Mouse (Mus musculus) lung, embryonic 14.5 days (tissue): ENCODE results near the gene Dbndd2. TPM values are rescaled to one million over a fixed set of nuclear protein-coding genes. Genes with fewer than 3 reads are reported as not detected.

Source experiments
- ATAC-seq: fragments of 200-750 bp; cut with Nextera tagmentation; 2 replicates; pipeline ENCODE4 v1.8.0; 2017; ENCODE audit warnings: mild to moderate bottlenecking, moderate TSS enrichment, moderate library complexity; ENCODE audit not compliant: insufficient read depth
- DNase-seq: peaks from one replicate; pipeline ENCODE4 v3.0.0-alpha.2; 2015
- H3K27ac ChIP-seq: fragments of 300-500 bp; sonication (generic); 2 replicates; pipeline ENCODE4 v1.5.1; 2014; ENCODE audit warnings: low read depth, mild to moderate bottlenecking, moderate library complexity
- H3K27me3 ChIP-seq: fragments of 300-500 bp; sonication (generic); 2 replicates; pipeline ENCODE4 v1.6.1; 2014; ENCODE audit warnings: low read length, control low read depth; ENCODE audit not compliant: insufficient read depth
- H3K36me3 ChIP-seq: fragments of 300-500 bp; sonication (generic); 2 replicates; pipeline ENCODE4 v1.6.1; 2014; ENCODE audit warnings: control low read depth; ENCODE audit not compliant: insufficient read depth
- H3K4me1 ChIP-seq: fragments of 300-500 bp; sonication (generic); 2 replicates; pipeline ENCODE4 v1.6.1; 2014; ENCODE audit warnings: antibody characterized with exemption, control low read depth; ENCODE audit not compliant: insufficient read depth
- H3K4me2 ChIP-seq: fragments of 300-500 bp; sonication (generic); 2 replicates; pipeline ENCODE4 v1.6.1; 2014; ENCODE audit warnings: mild to moderate bottlenecking
- H3K4me3 ChIP-seq: fragments of 300-500 bp; sonication (generic); 2 replicates; pipeline ENCODE4 v1.5.1; 2014; ENCODE audit warnings: low read depth, low read length
- H3K9ac ChIP-seq: fragments of 300-500 bp; sonication (generic); 2 replicates; pipeline ENCODE4 v1.6.1; 2014
- H3K9me3 ChIP-seq: fragments of 300-500 bp; sonication (generic); 2 replicates; pipeline ENCODE4 v1.6.1; 2016; ENCODE audit warnings: low read depth, low read length, control low read depth
- CTCF ChIP-seq: IDR thresholded peaks from 2 replicates; pipeline ENCODE4 v1.5.1; 2016; ENCODE audit warnings: antibody characterized with exemption, low read depth
- WGBS: fragments of 180-500 bp; shearing (Covaris S2); extraction: QIAGEN DNeasy Blood & Tissue Kit; methylation state at CpG from one replicate; pipeline ENCODE4 v1.1.7; 2014; 5-methylcytosine and 5-hydroxymethylcytosine counted together
- polyA plus RNA-seq: library from polyadenylated mRNA; unstranded; fragments of >200 nt; fragmentation: Nextera tagmentation; extraction: Ambion mirVana; gene quantifications from 2 replicates; pipeline ENCODE4 v1.2.1, GENCODE M21; 2014

Dbndd2 gene
- polyA plus RNA-seq, 1 experiment from 2014 or later: 4.4 TPM

GRCm38 (mm10) chr2:164441155-164441554 lies 44.8 kb upstream of the Dbndd2 start:
- no peak for DNase-seq
- no peak for ATAC-seq
- H3K4me3 ChIP-seq: peak overlapping the region; percentile 70
- H3K27me3 ChIP-seq: no peaks in the 10 kb centered on the region
- H3K9me3 ChIP-seq: no peaks in the 10 kb centered on the region
- 31% methylated on average over 8 of the region's 8 CpGs for WGBS
- H3K9ac ChIP-seq: peak overlapping the region; percentile 34; the same call in 1 of the 2 replicates
- no peaks in the 10 kb centered on the region for H3K36me3 ChIP-seq
- peaks cover 36% of the 10 kb centered on the region for H3K4me1 ChIP-seq
- H3K4me2 ChIP-seq: peak overlapping the region; percentile 87
- 0 out of 2 replicates have a peak overlapping the region, but pooled peaks have one; percentile 33 for H3K27ac ChIP-seq
- TF ChIP-seq CTCF: no peak

GRCm38 (mm10) chr2:164441731-164442130 lies 44.2 kb upstream of the Dbndd2 start:
- Histone ChIP-seq H3K4me1 (peaks cover 31% of the 10 kb centered on the region), H3K9me3 (no peaks in the 10 kb centered on the region), H3K27ac (no peak overlapping the region), H3K4me2 (peak overlapping the region; percentile 87), H3K36me3 (no peaks in the 10 kb centered on the region), H3K4me3 (peak overlapping the region; percentile 70), H3K9ac (peak overlapping the region; percentile 80), H3K27me3 (no peaks in the 10 kb centered on the region)
- WGBS: 33% methylated on average over 7 of the region's 7 CpGs
- no peak for TF ChIP-seq CTCF
- ATAC-seq: no peak
- no peak for DNase-seq

GRCm38 (mm10) chr2:164442315-164443050 lies 43.4 kb upstream of the Dbndd2 start:
- ATAC-seq (peak; percentile 57), DNase-seq (peak; percentile 59)
- peak overlapping the region; percentile 87 for H3K4me2 ChIP-seq
- H3K36me3 ChIP-seq: no peaks in the 10 kb centered on the region
- H3K4me1 ChIP-seq: peaks cover 24% of the 10 kb centered on the region
- H3K27ac ChIP-seq: peak overlapping the region; percentile 60; the same call in 1 of the 2 replicates
- WGBS: 3% methylated on average over 29 of the region's 29 CpGs
- H3K9me3 ChIP-seq: no peaks in the 10 kb centered on the region
- H3K9ac ChIP-seq: peak overlapping the region; percentile 80
- no peak for TF ChIP-seq CTCF
- H3K27me3 ChIP-seq: no peaks in the 10 kb centered on the region
- H3K4me3 ChIP-seq: peak overlapping the region; percentile 70

- DNase-seq (peak; percentile 92), ATAC-seq (peak; percentile 93)
- peak overlapping the region; percentile 87 for H3K4me2 ChIP-seq
- TF ChIP-seq CTCF: peak; percentile 39; the same call in 1 of the 2 replicates
- peak overlapping the region; percentile 70 for H3K4me3 ChIP-seq
- peak overlapping the region; percentile 60; the same call in 1 of the 2 replicates for H3K27ac ChIP-seq
- WGBS: 0% methylated on average over 26 of the region's 26 CpGs
- H3K9ac ChIP-seq: peak overlapping the region; percentile 80
- no peaks in the 10 kb centered on the region for H3K36me3 ChIP-seq
- H3K9me3 ChIP-seq: no peaks in the 10 kb centered on the region
- H3K27me3 ChIP-seq: no peaks in the 10 kb centered on the region
- peaks cover 20% of the 10 kb centered on the region for H3K4me1 ChIP-seq
Measured at GRCm38 (mm10) chr2:164443051-164443437, 42.9 kb upstream of the Dbndd2 start.

GRCm38 (mm10) chr2:164443460-164444000 lies 42.4 kb upstream of the Dbndd2 start, which contains the start of gene Sdc4:
Sdc4 (minus strand) TSS chr2:164443887.
- no peaks in the 10 kb centered on the region for H3K36me3 ChIP-seq
- TF ChIP-seq CTCF: no peak
- H3K4me3 ChIP-seq: peak within 1 kb of the TSS; percentile 70
- peak within 1 kb of the TSS; percentile 87 for H3K4me2 ChIP-seq
- no peaks in the 10 kb centered on the region for H3K9me3 ChIP-seq
- peak within 1 kb of the TSS; percentile 80 for H3K9ac ChIP-seq
- H3K27ac ChIP-seq: peak within 1 kb of the TSS; percentile 60; the same call in 1 of the 2 replicates
- DNase-seq (no peak), ATAC-seq (0 out of 2 replicates have a peak, but pooled peaks have one; percentile 4)
- 6% methylated on average over 18 of the region's 18 CpGs for WGBS
- H3K27me3 ChIP-seq: no peaks in the 10 kb centered on the region
- H3K4me1 ChIP-seq: peaks cover 19% of the 10 kb centered on the region

GRCm38 (mm10) chr2:164444701-164445100 lies 41.2 kb upstream of the Dbndd2 start:
- WGBS: 68% methylated on average over 2 of the region's 2 CpGs
- ATAC-seq (no peak), DNase-seq (no peak)
- Histone ChIP-seq H3K9me3 (no peaks in the 10 kb centered on the region), H3K36me3 (no peaks in the 10 kb centered on the region), H3K27me3 (no peaks in the 10 kb centered on the region), H3K4me2 (no peak overlapping the region), H3K9ac (no peak overlapping the region), H3K27ac (no peak overlapping the region), H3K4me3 (no peak overlapping the region), H3K4me1 (peaks cover 12% of the 10 kb centered on the region)
- no peak for TF ChIP-seq CTCF

- Histone ChIP-seq H3K36me3 (no peaks in the 10 kb centered on the region), H3K4me1 (peaks cover 8% of the 10 kb centered on the region; the same call in 1 of the 2 replicates), H3K9ac (no peak overlapping the region), H3K27ac (no peak overlapping the region), H3K9me3 (no peaks in the 10 kb centered on the region), H3K27me3 (no peaks in the 10 kb centered on the region), H3K4me2 (no peak overlapping the region), H3K4me3 (no peak overlapping the region)
- no peak for TF ChIP-seq CTCF
- 74% methylated on average over 3 of the region's 3 CpGs for WGBS
- DNase-seq (no peak), ATAC-seq (no peak)
Measured at GRCm38 (mm10) chr2:164445399-164446085, 40.4 kb upstream of the Dbndd2 start.
